Mouse (Mus musculus): Measurements from ENCODE around the gene Thbs4. TPM values are rescaled to one million over a fixed set of nuclear protein-coding genes. Genes with fewer than 3 reads are reported as not detected.
"Not testable (repeated sequence)": the region's sequence is repeated elsewhere in the genome, so short reads cannot be mapped to it uniquely, and the experiment has no call there.

Thbs4 gene
- polyA plus RNA-seq (2012; fragmentation: generic; extraction: Trizol) = not detected
- long read RNA-seq, experiment 1 = 0 reads
- long read RNA-seq, experiment 2 = 0 reads

DNA sequence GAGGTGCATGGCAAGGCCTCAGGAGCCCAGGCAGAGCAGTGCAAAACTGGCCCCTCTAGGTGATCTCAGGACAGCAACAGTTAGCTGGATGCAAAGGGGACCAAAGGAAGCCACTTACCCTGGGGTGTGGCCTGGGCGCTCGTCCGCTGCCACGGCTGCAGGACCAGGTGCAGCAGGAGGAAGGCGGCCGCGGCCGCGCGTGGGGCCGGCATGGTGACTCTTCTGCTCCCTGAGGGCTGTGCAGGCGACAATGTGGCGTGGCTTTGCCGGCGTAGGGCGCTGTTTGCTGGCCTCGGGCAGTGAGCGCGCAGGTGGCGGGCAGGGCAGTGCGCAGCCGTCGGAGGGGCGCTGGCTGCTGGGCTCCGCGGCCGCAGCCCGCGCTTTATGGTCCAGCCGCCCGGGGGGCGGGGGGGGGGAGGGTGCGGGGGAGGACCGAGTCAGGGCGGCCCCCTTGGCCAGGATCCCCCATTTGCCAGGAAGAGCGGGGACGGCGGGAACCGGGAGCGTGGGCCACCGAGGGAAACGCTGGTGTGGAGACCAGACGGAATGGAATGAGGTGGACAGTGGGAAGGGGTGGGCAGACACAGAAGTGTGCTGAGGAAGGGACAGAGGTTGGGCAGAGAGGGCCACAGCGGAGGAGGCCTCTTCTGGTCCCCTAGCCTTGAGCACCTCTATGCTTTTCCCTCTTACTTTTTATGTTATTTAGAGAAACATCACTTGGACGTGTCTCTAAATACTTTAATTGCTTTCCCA lies at the start of gene Thbs4:
Gene Thbs4, minus strand, starts transcription at position 357 of the 753 bp plus-strand sequence.
- H3K79me3 ChIP-seq (ENCODE audit: low read depth) = no peaks in the 10 kb centered on the region
- TF ChIP-seq CEBPB (IDR thresholded peaks at IDR 0.05; ENCODE audit: low read depth) (no peak), CTCF (IDR thresholded peaks at IDR 0.05; ENCODE audit: control insufficient read depth, insufficient read depth, insufficient read length) (no peak), USF1 (IDR thresholded peaks at IDR 0.05; ENCODE audit: low read depth) (no peak), FOSL1 (IDR thresholded peaks at IDR 0.05; ENCODE audit: insufficient read depth, low read length, poor library complexity, severe bottlenecking) (no peak), MYOG (IDR thresholded peaks at IDR 0.05; ENCODE audit: control insufficient read depth, extremely low read depth, insufficient read length) (no peak), MAX (IDR thresholded peaks at IDR 0.05) (no peak), MYOD1 (IDR thresholded peaks at IDR 0.05; ENCODE audit: control insufficient read depth, insufficient read length, low read depth) (no peak)
- H3K4me3 ChIP-seq (ENCODE audit: insufficient read depth, poor library complexity, severe bottlenecking) = no peak within 1 kb of the TSS
- H3K36me3 ChIP-seq (ENCODE audit: control insufficient read depth, insufficient read depth) = no peaks in the 10 kb centered on the region
- H3K79me2 ChIP-seq (ENCODE audit: control insufficient read depth, insufficient read depth) = no peaks in the 10 kb centered on the region
- no peaks in the 10 kb centered on the region for H3K27me3 ChIP-seq (ENCODE audit: control insufficient read depth, insufficient read depth, insufficient read length)
- no peak within 1 kb of the TSS for H3ac ChIP-seq (ENCODE audit: control insufficient read depth, insufficient read length, low read depth)

- no peak overlapping the region for H3K4me3 ChIP-seq (ENCODE audit: insufficient read depth, poor library complexity, severe bottlenecking)
- H3K36me3 ChIP-seq (ENCODE audit: control insufficient read depth, insufficient read depth) = no peaks in the 10 kb centered on the region
- TF ChIP-seq CTCF (IDR thresholded peaks at IDR 0.05; ENCODE audit: control insufficient read depth, insufficient read depth, insufficient read length) (no peak), MYOD1 (IDR thresholded peaks at IDR 0.05; ENCODE audit: control insufficient read depth, insufficient read length, low read depth) (no peak), CEBPB (IDR thresholded peaks at IDR 0.05; ENCODE audit: low read depth) (no peak), FOSL1 (IDR thresholded peaks at IDR 0.05; ENCODE audit: insufficient read depth, low read length, poor library complexity, severe bottlenecking) (no peak), MYOG (IDR thresholded peaks at IDR 0.05; ENCODE audit: control insufficient read depth, extremely low read depth, insufficient read length) (no peak), USF1 (IDR thresholded peaks at IDR 0.05; ENCODE audit: low read depth) (no peak), MAX (IDR thresholded peaks at IDR 0.05) (no peak)
- H3ac ChIP-seq (ENCODE audit: control insufficient read depth, insufficient read length, low read depth) = no peak overlapping the region
- no peaks in the 10 kb centered on the region for H3K27me3 ChIP-seq (ENCODE audit: control insufficient read depth, insufficient read depth, insufficient read length)
- H3K79me3 ChIP-seq (ENCODE audit: low read depth) = no peaks in the 10 kb centered on the region
- H3K79me2 ChIP-seq (ENCODE audit: control insufficient read depth, insufficient read depth) = no peaks in the 10 kb centered on the region
Measured at GRCm38 (mm10) chr13:92833162-92833561, 38.5 kb upstream of the Thbs4 start.

GRCm38 (mm10) chr13:92828820-92829219 lies 34.2 kb upstream of the Thbs4 start:
- Histone ChIP-seq H3ac (ENCODE audit: control insufficient read depth, insufficient read length, low read depth) (no peak overlapping the region), H3K79me2 (ENCODE audit: control insufficient read depth, insufficient read depth) (no peaks in the 10 kb centered on the region), H3K4me3 (ENCODE audit: insufficient read depth, poor library complexity, severe bottlenecking) (no peak overlapping the region), H3K27me3 (ENCODE audit: control insufficient read depth, insufficient read depth, insufficient read length) (no peaks in the 10 kb centered on the region), H3K79me3 (ENCODE audit: low read depth) (no peaks in the 10 kb centered on the region), H3K36me3 (ENCODE audit: control insufficient read depth, insufficient read depth) (no peaks in the 10 kb centered on the region)
- TF ChIP-seq CEBPB (IDR thresholded peaks at IDR 0.05; ENCODE audit: low read depth) (no peak), MYOD1 (IDR thresholded peaks at IDR 0.05; ENCODE audit: control insufficient read depth, insufficient read length, low read depth) (no peak), CTCF (IDR thresholded peaks at IDR 0.05; ENCODE audit: control insufficient read depth, insufficient read depth, insufficient read length) (no peak), MYOG (IDR thresholded peaks at IDR 0.05; ENCODE audit: control insufficient read depth, extremely low read depth, insufficient read length) (no peak), MAX (IDR thresholded peaks at IDR 0.05) (no peak), FOSL1 (IDR thresholded peaks at IDR 0.05; ENCODE audit: insufficient read depth, low read length, poor library complexity, severe bottlenecking) (no peak), USF1 (IDR thresholded peaks at IDR 0.05; ENCODE audit: low read depth) (no peak)

GRCm38 (mm10) chr13:92817357-92817756 lies 22.7 kb upstream of the Thbs4 start:
- no peak overlapping the region for H3ac ChIP-seq (ENCODE audit: control insufficient read depth, insufficient read length, low read depth)
- H3K79me2 ChIP-seq (ENCODE audit: control insufficient read depth, insufficient read depth) = no peaks in the 10 kb centered on the region
- H3K36me3 ChIP-seq (ENCODE audit: control insufficient read depth, insufficient read depth) = no peaks in the 10 kb centered on the region
- H3K27me3 ChIP-seq (ENCODE audit: control insufficient read depth, insufficient read depth, insufficient read length) = no peaks in the 10 kb centered on the region
- no peak overlapping the region for H3K4me3 ChIP-seq (ENCODE audit: insufficient read depth, poor library complexity, severe bottlenecking)
- TF ChIP-seq CEBPB (IDR thresholded peaks at IDR 0.05; ENCODE audit: low read depth) (no peak), MYOD1 (IDR thresholded peaks at IDR 0.05; ENCODE audit: control insufficient read depth, insufficient read length, low read depth) (no peak), MAX (IDR thresholded peaks at IDR 0.05) (no peak), USF1 (IDR thresholded peaks at IDR 0.05; ENCODE audit: low read depth) (no peak), CTCF (IDR thresholded peaks at IDR 0.05; ENCODE audit: control insufficient read depth, insufficient read depth, insufficient read length) (no peak)
- no peaks in the 10 kb centered on the region for H3K79me3 ChIP-seq (ENCODE audit: low read depth)

GRCm38 (mm10) chr13:92816329-92816728 lies 21.7 kb upstream of the Thbs4 start:
- H3K4me3 ChIP-seq (ENCODE audit: insufficient read depth, poor library complexity, severe bottlenecking) = no peak overlapping the region
- TF ChIP-seq MYOD1 (IDR thresholded peaks at IDR 0.05; ENCODE audit: control insufficient read depth, insufficient read length, low read depth) (no peak), MYOG (IDR thresholded peaks at IDR 0.05; ENCODE audit: control insufficient read depth, extremely low read depth, insufficient read length) (no peak), MAX (IDR thresholded peaks at IDR 0.05) (no peak), CEBPB (IDR thresholded peaks at IDR 0.05; ENCODE audit: low read depth) (no peak), CTCF (IDR thresholded peaks at IDR 0.05; ENCODE audit: control insufficient read depth, insufficient read depth, insufficient read length) (no peak), USF1 (IDR thresholded peaks at IDR 0.05; ENCODE audit: low read depth) (no peak), FOSL1 (IDR thresholded peaks at IDR 0.05; ENCODE audit: insufficient read depth, low read length, poor library complexity, severe bottlenecking) (no peak)
- H3K36me3 ChIP-seq (ENCODE audit: control insufficient read depth, insufficient read depth) = no peaks in the 10 kb centered on the region
- no peaks in the 10 kb centered on the region for H3K27me3 ChIP-seq (ENCODE audit: control insufficient read depth, insufficient read depth, insufficient read length)
- H3K79me3 ChIP-seq (ENCODE audit: low read depth) = no peaks in the 10 kb centered on the region
- H3ac ChIP-seq (ENCODE audit: control insufficient read depth, insufficient read length, low read depth) = no peak overlapping the region
- H3K79me2 ChIP-seq (ENCODE audit: control insufficient read depth, insufficient read depth) = no peaks in the 10 kb centered on the region

- not testable (repeated sequence) for H3K36me3 ChIP-seq (ENCODE audit: control insufficient read depth, insufficient read depth); H3K79me3 ChIP-seq (ENCODE audit: low read depth); H3K79me2 ChIP-seq (ENCODE audit: control insufficient read depth, insufficient read depth); H3ac ChIP-seq (ENCODE audit: control insufficient read depth, insufficient read length, low read depth); H3K27me3 ChIP-seq (ENCODE audit: control insufficient read depth, insufficient read depth, insufficient read length); H3K4me3 ChIP-seq (ENCODE audit: insufficient read depth, poor library complexity, severe bottlenecking)
Measured at GRCm38 (mm10) chr13:92810592-92810991, 16.0 kb upstream of the Thbs4 start.

Data from C2C12 (cell line).